In the genomic region with DNA sequence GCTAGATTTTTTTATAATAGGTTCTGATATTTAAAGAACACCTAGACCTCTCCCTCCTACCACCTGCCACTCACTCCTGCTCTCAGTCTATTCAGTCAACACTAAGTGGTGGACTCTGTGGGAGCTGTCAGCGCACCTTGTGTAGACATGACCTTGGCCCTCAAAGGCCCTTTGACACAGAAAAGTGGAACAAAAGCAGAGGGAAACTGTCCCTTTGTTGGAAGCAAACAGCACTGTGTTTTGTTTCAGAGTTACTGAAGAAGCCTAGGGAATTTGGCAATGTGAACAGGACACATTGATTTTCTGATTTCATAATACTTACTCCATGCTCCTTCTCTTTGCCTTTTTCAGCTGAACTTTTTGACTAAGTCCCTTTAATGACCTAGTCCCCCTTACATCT, we compare ENCODE assay signal across 19 mouse cellular contexts.
"Had no signal": no experiment of that assay in that cellular context is flagged by ENCODE, and none has a peak within 500 bp of the region (broad histone marks: within the 10 kb centered on the region; RNA-seq: fewer than 3 reads in every experiment).

No protein-coding gene starts in this region.

- H3K36me3 ChIP-seq: midbrain, embryonic 10.5 days; midbrain, embryonic 12.5 days; neural tube, embryonic 12.5 days; stomach, embryonic 15.5 days had no signal

- H3K4me1 ChIP-seq: midbrain, embryonic 10.5 days; midbrain, embryonic 12.5 days; neural tube, embryonic 12.5 days; stomach, embryonic 15.5 days had no signal

- H3K9me3 ChIP-seq: midbrain, embryonic 10.5 days; midbrain, embryonic 12.5 days; neural tube, embryonic 12.5 days; stomach, embryonic 15.5 days had no signal

- H3K4me2 ChIP-seq: lung, embryonic 14.5 days; midbrain, embryonic 12.5 days; neural tube, embryonic 12.5 days; stomach, embryonic 15.5 days had no signal

- DNase-seq: lung, adult 18-20 months; lung, embryonic 14.5 days; lung, postnatal 10 days; lung, postnatal 4 days; midbrain, embryonic 14.5 days; retina, postnatal 1 day; right cerebral cortex, adult 18-20 months; right cerebral cortex, postnatal 25 days; right cerebral cortex, postnatal 4 days; spleen, adult 18-20 months; thymus, adult 2 months; thymus, postnatal 25 days; thymus, postnatal 4 days had no signal

- H3K27ac ChIP-seq: liver, embryonic 14.5 days; midbrain, embryonic 10.5 days; midbrain, embryonic 12.5 days; neural tube, embryonic 12.5 days; stomach, embryonic 15.5 days; stomach, postnatal 0 days had no signal

- H3K27me3 ChIP-seq: midbrain, embryonic 12.5 days; neural tube, embryonic 12.5 days; stomach, embryonic 15.5 days had no signal

- H3K4me3 ChIP-seq: midbrain, embryonic 10.5 days; midbrain, embryonic 12.5 days; neural tube, embryonic 12.5 days; stomach, embryonic 15.5 days had no signal

- H3K9ac ChIP-seq: liver, embryonic 14.5 days; lung, embryonic 14.5 days; midbrain, embryonic 12.5 days; neural tube, embryonic 12.5 days; stomach, embryonic 15.5 days had no signal
